Mouse (Mus musculus): ENCODE measurements at regions not wholly inside any gene's neighbourhood (a gene's known extent, or its start where the extent isn't known, plus 50 kb on each side); places are given as distances from the start of the nearest gene placed in this dataset.

- 67% methylated on average over 2 of the region's 2 CpGs for WGBS
- DNase-seq (ENCODE audit: extremely low read depth, low read depth, low spot score), result no peak
- no peaks in the 10 kb centered on the region for H3K79me2 ChIP-seq (ENCODE audit: control insufficient read depth, insufficient read depth, low read length)
Observed at GRCm38 (mm10) chr5:39857192-39857591, 101.9 kb upstream of the Hs3st1 start.

GRCm38 (mm10) chr5:39856616-39857156, 101.4 kb upstream of the Hs3st1 start:
- Histone ChIP-seq H3K27me3 (ENCODE audit: control insufficient read depth, insufficient read depth, low read length) (no peaks in the 10 kb centered on the region), H3K4me3 (ENCODE audit: insufficient read depth, low read depth, low read length) (no peak overlapping the region), H3K9ac (ENCODE audit: low read depth, low read length) (no peak overlapping the region), H3K79me2 (ENCODE audit: control insufficient read depth, insufficient read depth, low read length) (no peaks in the 10 kb centered on the region), H3K36me3 (ENCODE audit: control insufficient read depth, insufficient read depth, low read length) (no peaks in the 10 kb centered on the region), H3K4me1 (ENCODE audit: control insufficient read depth, insufficient read depth, low read length) (no peaks in the 10 kb centered on the region), H3K27ac (replicated peaks; ENCODE audit: insufficient read depth, low read depth, low read length) (no peak overlapping the region)
- 50% methylated on average over 3 of the region's 3 CpGs for WGBS
- no peak for DNase-seq (ENCODE audit: extremely low read depth, low read depth, low spot score)
- TF ChIP-seq POLR2A (IDR thresholded peaks at IDR 0.05; ENCODE audit: extremely low read depth, insufficient read depth, low read length) (no peak), CTCF (IDR thresholded peaks at IDR 0.05; ENCODE audit: low read depth, low read length) (no peak)

More at GRCm38 (mm10) chr5:39857192-39857591, 101.9 kb upstream of the Hs3st1 start:
- Histone ChIP-seq H3K4me3 (ENCODE audit: insufficient read depth, low read depth, low read length) (no peak overlapping the region), H3K9ac (ENCODE audit: low read depth, low read length) (no peak overlapping the region), H3K36me3 (ENCODE audit: control insufficient read depth, insufficient read depth, low read length) (no peaks in the 10 kb centered on the region), H3K27me3 (ENCODE audit: control insufficient read depth, insufficient read depth, low read length) (no peaks in the 10 kb centered on the region), H3K27ac (replicated peaks; ENCODE audit: insufficient read depth, low read depth, low read length) (no peak overlapping the region), H3K4me1 (ENCODE audit: control insufficient read depth, insufficient read depth, low read length) (no peaks in the 10 kb centered on the region)
- TF ChIP-seq CTCF (IDR thresholded peaks at IDR 0.05; ENCODE audit: low read depth, low read length) (no peak), POLR2A (IDR thresholded peaks at IDR 0.05; ENCODE audit: extremely low read depth, insufficient read depth, low read length) (no peak)

- Histone ChIP-seq H3K79me2 (ENCODE audit: control insufficient read depth, insufficient read depth, low read length) (no peaks in the 10 kb centered on the region), H3K36me3 (ENCODE audit: control insufficient read depth, insufficient read depth, low read length) (no peaks in the 10 kb centered on the region), H3K4me3 (ENCODE audit: insufficient read depth, low read depth, low read length) (no peak overlapping the region), H3K27ac (replicated peaks; ENCODE audit: insufficient read depth, low read depth, low read length) (no peak overlapping the region), H3K9ac (ENCODE audit: low read depth, low read length) (no peak overlapping the region), H3K4me1 (ENCODE audit: control insufficient read depth, insufficient read depth, low read length) (no peaks in the 10 kb centered on the region), H3K27me3 (ENCODE audit: control insufficient read depth, insufficient read depth, low read length) (no peaks in the 10 kb centered on the region)
- WGBS, result 76% methylated on average over 7 of the region's 7 CpGs
- TF ChIP-seq POLR2A (IDR thresholded peaks at IDR 0.05; ENCODE audit: extremely low read depth, insufficient read depth, low read length) (no peak), CTCF (IDR thresholded peaks at IDR 0.05; ENCODE audit: low read depth, low read length) (no peak)
- DNase-seq (ENCODE audit: extremely low read depth, low read depth, low spot score), result no peak
Observed at GRCm38 (mm10) chr5:39855685-39856615, 100.7 kb upstream of the Hs3st1 start.

- no peak for TF ChIP-seq POLR2A (IDR thresholded peaks at IDR 0.05; ENCODE audit: extremely low read depth, insufficient read depth, low read length)
- no peak for TF ChIP-seq CTCF (IDR thresholded peaks at IDR 0.05; ENCODE audit: low read depth, low read length)
- no peak overlapping the region for H3K27ac ChIP-seq (replicated peaks; ENCODE audit: insufficient read depth, low read depth, low read length)
Observed at GRCm38 (mm10) chr5:39847187-39847586, 91.9 kb upstream of the Hs3st1 start.

GRCm38 (mm10) chr5:39841186-39841585, 85.9 kb upstream of the Hs3st1 start:
- no peaks in the 10 kb centered on the region for H3K79me2 ChIP-seq (ENCODE audit: control insufficient read depth, insufficient read depth, low read length)
- no peaks in the 10 kb centered on the region for H3K4me1 ChIP-seq (ENCODE audit: control insufficient read depth, insufficient read depth, low read length)
- H3K36me3 ChIP-seq (ENCODE audit: control insufficient read depth, insufficient read depth, low read length), result no peaks in the 10 kb centered on the region
- no peaks in the 10 kb centered on the region for H3K27me3 ChIP-seq (ENCODE audit: control insufficient read depth, insufficient read depth, low read length)
- WGBS, result 66% methylated on average over 3 of the region's 3 CpGs
- no peak overlapping the region for H3K4me3 ChIP-seq (ENCODE audit: insufficient read depth, low read depth, low read length)
- no peak for DNase-seq (ENCODE audit: extremely low read depth, low read depth, low spot score)
- no peak overlapping the region for H3K27ac ChIP-seq (replicated peaks; ENCODE audit: insufficient read depth, low read depth, low read length)
- H3K9ac ChIP-seq (ENCODE audit: low read depth, low read length), result no peak overlapping the region
- no peak for TF ChIP-seq POLR2A (IDR thresholded peaks at IDR 0.05; ENCODE audit: extremely low read depth, insufficient read depth, low read length)
- TF ChIP-seq CTCF (IDR thresholded peaks at IDR 0.05; ENCODE audit: low read depth, low read length), result no peak

More at GRCm38 (mm10) chr5:39847187-39847586, 91.9 kb upstream of the Hs3st1 start:
- no peaks in the 10 kb centered on the region for H3K4me1 ChIP-seq (ENCODE audit: control insufficient read depth, insufficient read depth, low read length)
- H3K9ac ChIP-seq (ENCODE audit: low read depth, low read length), result no peak overlapping the region
- DNase-seq (ENCODE audit: extremely low read depth, low read depth, low spot score), result no peak
- no peak overlapping the region for H3K4me3 ChIP-seq (ENCODE audit: insufficient read depth, low read depth, low read length)
- H3K27me3 ChIP-seq (ENCODE audit: control insufficient read depth, insufficient read depth, low read length), result no peaks in the 10 kb centered on the region
- no peaks in the 10 kb centered on the region for H3K36me3 ChIP-seq (ENCODE audit: control insufficient read depth, insufficient read depth, low read length)
- no peaks in the 10 kb centered on the region for H3K79me2 ChIP-seq (ENCODE audit: control insufficient read depth, insufficient read depth, low read length)
- 44% methylated on average over 1 of the region's 1 CpGs for WGBS

GRCm38 (mm10) chr5:39840576-39840975, 85.3 kb upstream of the Hs3st1 start:
- no peak overlapping the region for H3K27ac ChIP-seq (replicated peaks; ENCODE audit: insufficient read depth, low read depth, low read length)
- TF ChIP-seq CTCF (IDR thresholded peaks at IDR 0.05; ENCODE audit: low read depth, low read length) (no peak), POLR2A (IDR thresholded peaks at IDR 0.05; ENCODE audit: extremely low read depth, insufficient read depth, low read length) (no peak)
- no peak for DNase-seq (ENCODE audit: extremely low read depth, low read depth, low spot score)
- H3K27me3 ChIP-seq (ENCODE audit: control insufficient read depth, insufficient read depth, low read length), result no peaks in the 10 kb centered on the region
- no peak overlapping the region for H3K4me3 ChIP-seq (ENCODE audit: insufficient read depth, low read depth, low read length)
- H3K4me1 ChIP-seq (ENCODE audit: control insufficient read depth, insufficient read depth, low read length), result no peaks in the 10 kb centered on the region
- no peak overlapping the region for H3K9ac ChIP-seq (ENCODE audit: low read depth, low read length)
- H3K79me2 ChIP-seq (ENCODE audit: control insufficient read depth, insufficient read depth, low read length), result no peaks in the 10 kb centered on the region
- WGBS, result 91% methylated on average over 4 of the region's 4 CpGs
- no peaks in the 10 kb centered on the region for H3K36me3 ChIP-seq (ENCODE audit: control insufficient read depth, insufficient read depth, low read length)

Data from liver, adult 2 months (tissue).